Comparison of ENCODE assay signal across 20 mouse cellular contexts in the genomic region with DNA sequence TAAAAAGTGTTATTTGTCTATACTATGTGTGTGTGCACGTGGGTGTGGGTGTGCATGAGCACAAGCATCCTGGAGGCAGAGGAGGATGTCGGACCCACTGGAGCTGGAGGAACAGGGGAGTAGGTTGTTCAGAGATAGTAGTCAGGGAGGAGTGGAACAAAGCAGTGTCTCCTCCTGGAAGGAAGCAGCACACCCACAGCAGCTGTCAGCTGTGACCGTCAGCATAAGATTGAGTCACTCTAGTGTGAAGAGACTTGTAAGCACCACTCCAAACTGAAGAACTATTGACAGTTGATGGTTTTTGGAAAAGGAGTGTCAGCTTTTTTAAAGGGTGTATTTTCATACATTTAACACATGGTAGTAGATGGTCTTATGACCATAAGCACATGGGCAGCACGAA. TPM values are rescaled to one million over a fixed set of nuclear protein-coding genes. Genes with fewer than 3 reads are reported as not detected.
A peak's percentile ranks its signal among the peaks of the same experiment; 100 is the strongest.
DNase-seq lines count a peak whose midpoint lies in the region; ATAC-seq lines count a peak whose summit lies in the region.
"Had no signal": no experiment of that assay in that cellular context is flagged by ENCODE, and none has a peak within 500 bp of the region (broad histone marks: within the 10 kb centered on the region; RNA-seq: fewer than 3 reads in every experiment).

No protein-coding gene starts in this region.

- H3K36me3 ChIP-seq in splenic B cell, adult 2 months (ENCODE audit: control insufficient read depth, insufficient read depth, low read length, poor library complexity, severe bottlenecking), result no peaks in the 10 kb centered on the region
- H3K36me3 ChIP-seq: embryonic facial prominence, embryonic 12.5 days; forebrain, embryonic 15.5 days; heart, embryonic 13.5 days; hindbrain, embryonic 12.5 days had no signal

- no peak for DNase-seq in frontal cortex, postnatal 10 days (ENCODE audit: low spot score in 2 of 2)
- DNase-seq in A20 (ENCODE audit: low read depth, low spot score), result peak; percentile 54
- peak; percentile 62 for DNase-seq in brain, adult 2 months (ENCODE audit: low read depth, low spot score)
- peak; percentile 30 for DNase-seq in splenic B cell, adult 2 months (ENCODE audit: low read depth, low spot score)
- no peak for DNase-seq in thymus, postnatal 36 days
- no peak for DNase-seq in gastrocnemius, adult 18-20 months (ENCODE audit: low spot score)
- DNase-seq: adrenal gland, postnatal 10 days; cerebellum, adult 11 months; cerebellum, adult 8-10 months; cerebellum, postnatal 25 days; gastrocnemius, adult 2 months; gastrocnemius, postnatal 25 days; heart, postnatal 4 days had no signal

- no peaks in the 10 kb centered on the region for H3K27me3 ChIP-seq in splenic B cell, adult 2 months (ENCODE audit: control insufficient read depth, insufficient read depth, low read length, poor library complexity, severe bottlenecking)
- H3K27me3 ChIP-seq: embryonic facial prominence, embryonic 12.5 days; forebrain, embryonic 15.5 days; heart, embryonic 13.5 days; hindbrain, embryonic 12.5 days had no signal

- peak; percentile 55 for ATAC-seq in frontal cortex, adult (ENCODE audit: low TSS enrichment)
- ATAC-seq: CD4-positive, CD25-positive, alpha-beta regulatory T cell, adult 4 months; forebrain, embryonic 15.5 days; hindbrain, embryonic 16.5 days had no signal

RNA-seq across cellular contexts. Expression of a gene that starts 15.1 kb away (rescaled TPM):
- total RNA-seq in gastrocnemius, adult 18-20 months (2021), result 100 to 1,000 TPM; 182 to 198 TPM

RNA-seq across cellular contexts. Expression of a gene that starts 18.7 kb away (rescaled TPM):
- total RNA-seq in gastrocnemius, adult 18-20 months (2021), result 100 to 1,000 TPM; 267 to 272 TPM

RNA-seq across cellular contexts. Expression of a gene that starts 38.9 kb away (rescaled TPM):
- 10 to 100 TPM in 1 of 2 experiments, 1 to 10 TPM in 1; 9.1 to 10.6 TPM for total RNA-seq in gastrocnemius, adult 18-20 months (2021)

RNA-seq across cellular contexts. Expression of a gene that starts 41.6 kb away (rescaled TPM):
- 10 to 100 TPM; 33.3 to 34.9 TPM for total RNA-seq in gastrocnemius, adult 18-20 months (2021)

RNA-seq across cellular contexts. Expression of a gene that starts 41.7 kb away (rescaled TPM):
- 1 to 10 TPM; 2.2 to 2.6 TPM for total RNA-seq in gastrocnemius, adult 18-20 months (2021)

Comparison
In these comparisons a context has a peak if more than half of its experiments do, and no peak if none do; other contexts are left out.
1. DNase-seq: peak in A20 (single experiment), brain, adult 2 months (single experiment) and splenic B cell, adult 2 months (single experiment); none in frontal cortex, postnatal 10 days (0 of 2), thymus, postnatal 36 days (0 of 2) and gastrocnemius, adult 18-20 months (single experiment).